ENCODE assay signal across 19 mouse cellular contexts in genomic region chr11:34227180-34227579, GRCm38 (mm10). TPM values are rescaled to one million over a fixed set of nuclear protein-coding genes. Genes with fewer than 3 reads are reported as not detected.
DNase-seq lines count a peak whose midpoint lies in the region; ATAC-seq and TF ChIP-seq lines count a peak whose summit lies in the region.
"Had no signal": no experiment of that assay in that cellular context is flagged by ENCODE, and none has a peak within 500 bp of the region (broad histone marks: within the 10 kb centered on the region; RNA-seq: fewer than 3 reads in every experiment).

No protein-coding gene starts in this region.

- peak; percentile 90 for TF ChIP-seq CTCF in layer of hippocampus, adult 2 months (conservative IDR thresholded peaks at IDR 0.05)
- TF ChIP-seq CTCF in MEL (IDR thresholded peaks at IDR 0.05 in 2 of 3, conservative IDR thresholded peaks at IDR 0.05 in 1 of 3; ENCODE audit: control insufficient read depth in 1 of 3, insufficient read depth in 1 of 3, low read depth in 2 of 3, low read length in 3 of 3, poor library complexity in 1 of 3, severe bottlenecking in 1 of 3): peak; percentile 43 to 86 (median 81)

- no peaks in the 10 kb centered on the region for H3K9me3 ChIP-seq in MEL (replicated peaks; ENCODE audit: insufficient read depth, low read length)
- H3K9me3 ChIP-seq in hindbrain, embryonic 13.5 days: no peaks in the 10 kb centered on the region

- no peak for TF ChIP-seq EP300 in MEL (IDR thresholded peaks at IDR 0.05; ENCODE audit: low read depth in 1 of 2, low read length in 2 of 2)

- H3K36me3 ChIP-seq in MEL (ENCODE audit: control insufficient read depth in 1 of 2, insufficient read depth in 2 of 2, low read length in 2 of 2): no peaks in the 10 kb centered on the region; a peak in 1 of 4 replicates
- H3K36me3 ChIP-seq in hindbrain, embryonic 13.5 days: no peaks in the 10 kb centered on the region

- H3K79me2 ChIP-seq in MEL (ENCODE audit: control insufficient read depth, insufficient read depth, low read length, poor library complexity): no peaks in the 10 kb centered on the region

- 42% methylated on average over 1 of the region's 1 CpGs for WGBS in hindbrain, embryonic 13.5 days

- ATAC-seq in CD4-positive, CD25-positive, alpha-beta regulatory T cell, adult 4 months: no peak
- ATAC-seq in megakaryocyte progenitor cell, adult 5-6 weeks (replicated peaks; ENCODE audit: poor library complexity): 0 out of 2 replicates have a peak, but pooled peaks have one; percentile 42
- ATAC-seq in hindbrain, embryonic 13.5 days (ENCODE audit: low FRiP score): no peak

- H3K4me2 ChIP-seq in hindbrain, embryonic 13.5 days: no peak overlapping the region

- no peak overlapping the region for H3K4me3 ChIP-seq in layer of hippocampus, adult 2 months
- H3K4me3 ChIP-seq in MEL (ENCODE audit: control insufficient read depth in 1 of 2, insufficient read depth in 1 of 2, low read depth in 2 of 2, low read length in 2 of 2): no peak overlapping the region
- H3K4me3 ChIP-seq in hindbrain, embryonic 13.5 days: no peak overlapping the region
- H3K4me3 ChIP-seq: myocyte had no signal

- H3K9ac ChIP-seq in MEL (ENCODE audit: control insufficient read depth, low read depth, low read length, poor library complexity, severe bottlenecking): no peak overlapping the region
- H3K9ac ChIP-seq in hindbrain, embryonic 13.5 days: no peak overlapping the region

- peak; percentile 44 for DNase-seq in CD4-positive, CD25-positive, alpha-beta regulatory T cell, adult 2 months (ENCODE audit: low read depth, low spot score)
- no peak for DNase-seq in layer of hippocampus, adult 2 months (ENCODE audit: low spot score in 2 of 2)
- DNase-seq in layer of hippocampus, postnatal 25 days (ENCODE audit: extremely low spot score in 1 of 2, low spot score in 1 of 2): no peak
- peak; percentile 69 for DNase-seq in MEL (ENCODE audit: low read depth, low spot score)
- DNase-seq in kidney, adult 18-20 months: no peak
- DNase-seq: adrenal gland, adult 2 months; cerebellum, postnatal 25 days; heart, adult 11 months; left cerebral cortex, postnatal 4 days; spleen, adult 18-20 months; thymus, adult 18-20 months had no signal

- no peaks in the 10 kb centered on the region for H3K27me3 ChIP-seq in MEL (ENCODE audit: control insufficient read depth in 1 of 2, insufficient read depth in 2 of 2, low read length in 2 of 2)
- H3K27me3 ChIP-seq in hindbrain, embryonic 13.5 days: no peaks in the 10 kb centered on the region

- no peak overlapping the region for H3K27ac ChIP-seq in layer of hippocampus, adult 2 months
- H3K27ac ChIP-seq in MEL (ENCODE audit: control insufficient read depth, low read depth, low read length): no peak overlapping the region
- no peak overlapping the region for H3K27ac ChIP-seq in hindbrain, embryonic 13.5 days

- TF ChIP-seq POLR2A in MEL (IDR thresholded peaks at IDR 0.05; ENCODE audit: control insufficient read depth in 1 of 2, insufficient read depth in 1 of 2, low read depth in 1 of 2, low read length in 2 of 2, poor library complexity in 1 of 2): no peak

- no peaks in the 10 kb centered on the region for H3K4me1 ChIP-seq in MEL (ENCODE audit: control insufficient read depth in 1 of 2, insufficient read depth in 2 of 2, low read length in 2 of 2)
- no peaks in the 10 kb centered on the region for H3K4me1 ChIP-seq in hindbrain, embryonic 13.5 days (replicated peaks)

- peak; percentile 63 for TF ChIP-seq RAD21 in MEL (IDR thresholded peaks at IDR 0.05; ENCODE audit: low read depth, low read length)

TF ChIP-seq in MEL, 35 proteins besides CTCF, POLR2A, EP300 and RAD21:
- TF ChIP-seq SMC3 (IDR thresholded peaks at IDR 0.05; ENCODE audit: low read depth, low read length): peak; percentile 65
- no peak for TF ChIP-seq MXI1 (IDR thresholded peaks at IDR 0.05; ENCODE audit: low read depth, low read length)
- 0 out of 2 replicates have a peak, but pooled peaks have one; percentile 37 for TF ChIP-seq MYC (IDR thresholded peaks at IDR 0.05; ENCODE audit: low read depth, low read length)
- peak; percentile 53 for TF ChIP-seq ZC3H11A (IDR thresholded peaks at IDR 0.05; ENCODE audit: low read depth, low read length)

RNA-seq across cellular contexts. Expression of gene Foxi1, which starts 19.3 kb away (rescaled TPM):
- not detected for polyA plus RNA-seq in CD4-positive, CD25-positive, alpha-beta regulatory T cell, adult 4 months (2017; shearing (Covaris generic))
- not detected for total RNA-seq in layer of hippocampus, adult 2 months (2021)
- total RNA-seq in layer of hippocampus, postnatal 25 days (2021): not detected
- total RNA-seq in MEL (2012; rRNA removed): not detected in 2 replicates
- polyA plus RNA-seq in MEL (2012; ENCODE audit: insufficient read depth in 1 of 2, insufficient read length in 2 of 2, low read depth in 1 of 2, low replicate concordance in 2 of 2, missing spikeins in 1 of 2): not detected
- not detected in 2 replicates for total RNA-seq in megakaryocyte progenitor cell, adult 5-6 weeks (2015)
- not detected in 2 replicates for total RNA-seq in megakaryocyte progenitor cell, adult 5-6 weeks (2017)
- not detected in 2 replicates for polyA plus RNA-seq in hindbrain, embryonic 13.5 days (2015; fragmentation: Nextera tagmentation; extraction: Ambion mirVana)
- total RNA-seq: adrenal gland, adult 2 months; heart, postnatal 25 days; left cerebral cortex, postnatal 4 days; megakaryocyte-erythroid progenitor cell, adult 5-6 weeks had no signal
- polyA plus RNA-seq: adrenal gland, adult 2 months; intestine, embryonic 14.5 days; liver, embryonic 16.5 days; myocyte had no signal

Comparison
In these comparisons a context has a peak if more than half of its experiments do, and no peak if none do; other contexts are left out.
1. DNase-seq: peak in CD4-positive, CD25-positive, alpha-beta regulatory T cell, adult 2 months (single experiment) and MEL (single experiment); none in layer of hippocampus, adult 2 months (0 of 2), layer of hippocampus, postnatal 25 days (0 of 2) and kidney, adult 18-20 months (single experiment).